Mouse (Mus musculus): Measurements from ENCODE around the gene Rab11fip4. TPM values are rescaled to one million over a fixed set of nuclear protein-coding genes. Genes with fewer than 3 reads are reported as not detected.

Rab11fip4 gene
- polyA plus RNA-seq, 2 experiments from 2014 or later = 11.0 to 11.5 TPM

DNA sequence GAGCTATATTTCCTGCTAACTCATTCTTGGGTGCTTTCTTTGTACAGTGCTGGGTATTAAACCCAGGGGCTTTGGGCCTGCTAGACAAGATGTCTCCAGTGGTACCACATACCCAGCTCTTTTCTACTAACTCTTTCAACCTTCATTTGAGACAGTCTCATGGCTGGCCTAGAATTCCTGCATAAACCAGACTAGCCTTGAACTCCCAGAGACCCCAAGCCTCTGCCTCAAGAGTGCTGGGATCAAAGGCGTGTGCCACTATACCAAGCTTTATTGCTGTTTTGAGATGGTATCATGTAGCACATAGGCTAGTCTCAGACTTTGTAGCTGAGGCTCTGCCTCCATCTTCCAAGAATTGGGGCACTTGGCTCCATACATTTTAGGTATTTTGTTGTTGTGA is 65.5 kb downstream of the Rab11fip4 start:
- no peak for ATAC-seq

DNA sequence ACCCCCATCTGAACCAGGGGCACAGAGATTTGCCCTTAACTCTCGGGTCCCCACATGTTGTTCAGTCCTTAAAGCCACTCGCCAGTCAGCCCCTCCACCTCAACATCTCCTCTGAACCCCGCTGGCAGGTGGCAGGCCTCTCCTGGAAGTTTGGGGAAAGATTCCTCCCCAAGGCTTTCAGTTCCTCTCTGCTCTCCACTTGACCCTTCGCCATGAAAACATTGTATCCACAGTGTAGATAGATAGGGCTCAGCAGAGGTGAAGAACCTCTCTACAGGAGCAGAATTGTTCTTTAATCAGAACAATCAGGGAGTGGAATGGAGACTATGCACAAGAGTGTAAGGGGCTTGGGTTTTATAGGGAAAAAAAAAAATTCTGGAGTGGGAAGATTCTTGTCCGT is 66.0 kb downstream of the Rab11fip4 start:
- ATAC-seq = no peak

GRCm38 (mm10) chr11:79658205-79658825 is 67.3 kb downstream of the Rab11fip4 start:
- peak; percentile 70 for ATAC-seq

DNA sequence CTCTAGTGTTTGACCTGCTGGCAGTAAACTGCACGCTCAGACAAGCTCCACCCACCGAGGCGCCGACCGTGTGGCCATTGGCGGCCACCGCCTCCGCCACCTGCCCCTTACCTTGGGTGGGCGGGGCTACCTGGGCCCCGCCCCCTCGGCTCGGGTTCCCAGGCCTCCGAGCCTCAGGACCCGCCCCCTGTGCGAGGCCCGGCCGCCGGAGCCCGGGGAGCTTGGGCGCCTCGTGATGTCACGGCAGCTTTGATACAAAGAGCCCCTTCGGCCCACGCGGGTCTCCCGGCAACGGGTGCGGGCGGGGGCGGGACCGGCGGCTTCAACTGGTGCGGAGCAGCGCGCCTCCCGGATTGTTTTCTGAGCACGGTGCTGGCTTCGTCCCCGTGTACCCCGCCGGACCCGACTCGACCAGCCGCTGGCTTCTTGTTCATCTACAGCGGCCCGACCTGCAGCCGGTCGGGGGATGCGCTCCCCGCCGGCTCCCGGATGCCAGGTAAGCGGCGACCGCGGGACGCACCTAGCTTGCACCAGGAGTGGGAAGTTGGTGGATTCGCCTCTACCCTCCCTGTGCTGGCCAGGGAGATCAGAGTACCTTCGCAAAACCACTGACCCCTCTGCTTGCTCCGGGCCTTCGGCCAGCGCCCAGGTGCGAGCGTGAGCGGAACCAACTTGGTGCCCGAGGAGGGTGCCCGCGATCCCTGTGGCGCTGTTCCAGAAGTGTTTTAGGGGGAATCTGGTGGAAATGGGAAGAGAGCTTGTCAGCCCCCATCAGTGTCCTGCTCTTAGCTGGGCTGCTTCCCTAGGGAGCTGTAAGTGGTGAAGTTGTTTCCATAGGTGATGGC is 69.6 kb downstream of the Rab11fip4 start:
- ATAC-seq = peak; percentile 61

DNA sequence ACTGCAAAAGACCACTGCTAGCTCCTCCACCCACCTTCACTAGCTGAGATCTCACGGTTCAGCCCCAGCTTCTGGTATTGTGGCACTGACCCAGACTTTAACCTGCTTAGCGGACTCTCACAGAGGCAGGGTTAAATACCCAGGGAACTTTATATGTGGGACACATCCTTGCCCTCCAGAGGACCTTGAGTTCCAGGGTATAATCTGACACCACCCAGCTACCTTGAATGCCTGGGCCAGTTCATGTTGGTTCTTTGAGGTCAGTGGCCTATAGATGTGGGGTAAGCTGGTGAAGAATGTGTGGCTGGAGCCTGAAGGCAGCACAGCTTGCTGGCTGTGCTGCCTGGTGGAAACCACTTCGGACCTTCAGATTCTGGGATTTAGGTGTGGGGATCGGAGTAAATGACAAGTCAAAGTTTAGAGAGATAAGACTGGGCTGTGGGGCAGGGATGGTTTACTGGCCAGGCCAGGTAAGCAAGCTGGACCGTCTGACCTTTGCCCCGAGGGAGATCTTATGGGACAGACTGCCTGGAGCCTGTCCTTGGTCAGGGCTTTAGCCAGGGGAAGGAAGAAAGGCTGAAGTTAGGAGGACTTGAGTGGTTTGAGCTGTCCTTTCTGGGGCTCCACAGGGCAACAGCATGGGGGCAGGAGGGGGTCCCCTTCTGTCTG is 71.0 kb downstream of the Rab11fip4 start:
- no peak for ATAC-seq

DNA sequence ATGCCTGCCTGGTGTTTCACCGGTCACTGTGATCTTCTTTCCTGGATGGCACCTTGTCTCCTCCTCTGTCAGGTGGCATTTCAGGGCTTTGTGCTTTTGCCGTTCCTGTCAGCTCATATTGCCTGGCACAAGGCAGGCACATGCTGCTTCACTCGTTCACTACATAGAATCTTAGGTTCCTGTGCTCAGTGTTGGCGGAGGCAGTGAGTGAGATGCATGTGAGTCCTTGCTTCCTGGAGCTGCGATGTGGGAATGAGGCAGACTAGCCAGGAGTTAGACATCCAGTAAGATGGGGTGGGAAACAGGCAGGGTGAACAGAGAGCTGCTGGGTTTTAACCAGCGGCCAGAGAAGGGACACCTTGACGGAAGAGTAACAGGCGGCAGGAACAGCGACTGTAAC is 72.1 kb downstream of the Rab11fip4 start:
- no peak for ATAC-seq

DNA sequence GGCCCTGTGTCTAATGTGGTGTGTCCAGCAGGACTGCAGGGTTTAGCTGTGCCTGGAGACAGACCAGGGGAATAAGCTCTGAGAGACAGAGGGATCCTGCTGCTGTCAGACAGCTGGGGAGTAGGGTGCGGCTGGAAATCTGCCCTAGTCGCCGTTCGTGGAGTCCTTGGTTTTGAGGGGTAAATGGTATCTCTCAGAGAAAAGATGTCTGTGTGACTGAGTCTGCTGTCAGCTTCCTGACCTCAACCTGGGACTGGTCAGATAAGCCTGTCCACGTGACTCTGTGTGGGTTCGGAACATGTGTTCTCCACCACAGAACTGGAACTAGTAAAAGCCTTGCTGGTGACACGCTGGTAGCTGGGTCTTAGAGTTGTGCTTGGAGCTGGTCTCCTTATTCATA is 72.6 kb downstream of the Rab11fip4 start:
- no peak for ATAC-seq

DNA sequence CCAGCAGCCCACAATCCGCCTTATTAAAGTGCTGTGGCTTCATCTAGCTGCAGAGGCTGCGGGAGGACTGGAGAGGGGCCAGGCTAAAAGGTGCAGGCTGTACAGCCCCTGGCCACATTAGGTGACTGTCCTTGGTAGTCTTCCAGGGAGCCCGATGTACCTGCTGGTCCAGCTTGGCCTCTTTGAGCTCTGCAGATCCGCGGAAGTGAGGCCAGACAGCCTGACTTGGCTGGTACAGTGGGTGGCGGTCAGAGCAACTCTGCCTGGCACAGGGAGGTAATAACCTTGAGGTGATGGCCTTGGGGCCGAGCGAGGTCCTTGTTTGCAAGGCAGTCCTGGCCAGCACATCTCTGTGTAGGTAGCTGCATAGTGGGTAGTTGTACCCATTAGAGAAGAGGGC is 75.5 kb downstream of the Rab11fip4 start:
- ATAC-seq = no peak

GRCm38 (mm10) chr11:79669210-79669609 is 78.2 kb downstream of the Rab11fip4 start:
- no peak for ATAC-seq

DNA sequence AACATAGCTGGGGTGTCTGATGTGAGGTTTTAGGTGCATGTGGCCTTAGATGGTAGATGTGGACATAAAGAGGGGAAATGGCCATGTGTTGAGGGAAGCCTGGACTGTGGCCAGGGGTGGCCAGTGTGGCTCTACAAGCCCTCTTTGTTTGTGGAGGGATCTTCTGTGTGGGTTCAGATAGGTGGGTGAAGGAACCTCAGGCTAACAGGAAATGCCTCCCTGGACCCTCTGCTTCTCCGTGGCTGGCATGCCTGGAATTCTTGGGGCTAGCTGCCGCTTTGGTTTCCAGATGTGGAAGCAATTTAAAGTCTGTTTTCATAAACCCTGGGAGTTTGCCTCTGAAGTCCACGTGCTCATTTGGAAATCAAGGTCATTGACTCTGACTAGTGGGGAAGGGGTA is 78.9 kb downstream of the Rab11fip4 start:
- no peak for ATAC-seq

GRCm38 (mm10) chr11:79670411-79670945 is 79.5 kb downstream of the Rab11fip4 start:
- peak; percentile 32 for ATAC-seq

GRCm38 (mm10) chr11:79671668-79672281 is 80.8 kb downstream of the Rab11fip4 start:
- no peak for ATAC-seq

GRCm38 (mm10) chr11:79673072-79673471 is 82.1 kb downstream of the Rab11fip4 start:
- no peak for ATAC-seq

- no peak for ATAC-seq
Observed at GRCm38 (mm10) chr11:79673717-79674116, 82.7 kb downstream of the Rab11fip4 start.

DNA sequence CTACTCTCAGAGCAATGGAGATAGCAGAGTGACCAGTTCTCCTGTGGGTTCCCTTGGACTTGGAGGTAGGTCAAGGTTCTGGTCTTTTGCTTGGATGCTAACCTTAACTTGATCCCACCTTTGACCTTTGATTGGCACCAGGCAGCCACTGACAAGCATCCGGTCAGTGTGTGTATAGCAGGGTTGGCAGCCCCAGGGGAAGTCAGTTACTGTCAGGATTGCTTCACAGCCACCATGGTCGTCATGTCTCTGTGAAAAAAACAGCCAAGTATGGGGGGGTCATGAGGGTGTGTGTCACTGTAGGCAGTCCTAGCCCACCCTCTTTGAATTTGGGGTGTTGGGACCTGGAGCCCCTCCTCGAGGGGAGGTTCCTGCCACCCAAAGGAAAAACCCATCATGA is 83.2 kb downstream of the Rab11fip4 start:
- no peak for ATAC-seq

GRCm38 (mm10) chr11:79674632-79675031 is 83.6 kb downstream of the Rab11fip4 start:
- ATAC-seq = no peak

DNA sequence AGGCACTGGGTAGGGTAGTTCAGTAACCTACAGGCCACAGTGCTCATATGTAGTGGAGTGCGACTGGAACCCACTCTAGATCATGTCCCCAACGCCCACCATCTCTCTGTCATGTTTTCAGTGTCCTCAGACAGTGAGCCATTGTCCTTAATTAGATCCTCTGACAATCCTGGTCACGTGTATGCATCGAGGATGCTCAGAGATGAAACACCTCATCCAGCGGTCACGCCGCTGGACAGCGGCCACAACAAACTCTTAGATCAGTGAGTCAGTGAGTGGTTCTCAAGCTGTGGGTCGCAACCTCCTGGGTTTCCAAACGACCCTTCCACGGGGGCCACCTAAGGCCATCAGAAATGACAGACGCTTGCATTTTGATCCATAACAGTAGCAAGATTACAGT is 84.3 kb downstream of the Rab11fip4 start:
- no peak for ATAC-seq

- peak; percentile 24 for ATAC-seq
Observed at GRCm38 (mm10) chr11:79675994-79676393, 85.0 kb downstream of the Rab11fip4 start.

GRCm38 (mm10) chr11:79676483-79676967 is 85.5 kb downstream of the Rab11fip4 start:
- ATAC-seq = peak; percentile 72

DNA sequence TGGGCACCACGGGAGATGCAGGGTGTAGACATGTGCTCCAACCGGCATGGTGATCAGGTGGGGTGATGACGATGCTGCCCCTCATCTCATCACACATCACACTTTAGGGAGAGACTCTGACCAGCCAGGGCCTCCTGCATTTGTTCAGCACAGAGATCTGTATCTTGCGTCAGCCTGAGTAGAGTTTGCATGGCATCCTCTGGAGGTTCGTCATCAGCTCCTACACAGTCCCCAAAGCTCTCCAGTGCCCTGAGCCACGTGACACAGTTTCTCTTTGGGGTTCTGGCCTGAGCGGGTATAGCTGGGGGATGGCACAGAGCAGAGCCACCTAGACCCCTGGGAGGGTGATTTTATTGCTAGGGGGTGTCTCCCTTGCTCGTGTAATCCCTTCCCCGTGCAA is 86.4 kb downstream of the Rab11fip4 start:
- ATAC-seq = peak; percentile 29

DNA sequence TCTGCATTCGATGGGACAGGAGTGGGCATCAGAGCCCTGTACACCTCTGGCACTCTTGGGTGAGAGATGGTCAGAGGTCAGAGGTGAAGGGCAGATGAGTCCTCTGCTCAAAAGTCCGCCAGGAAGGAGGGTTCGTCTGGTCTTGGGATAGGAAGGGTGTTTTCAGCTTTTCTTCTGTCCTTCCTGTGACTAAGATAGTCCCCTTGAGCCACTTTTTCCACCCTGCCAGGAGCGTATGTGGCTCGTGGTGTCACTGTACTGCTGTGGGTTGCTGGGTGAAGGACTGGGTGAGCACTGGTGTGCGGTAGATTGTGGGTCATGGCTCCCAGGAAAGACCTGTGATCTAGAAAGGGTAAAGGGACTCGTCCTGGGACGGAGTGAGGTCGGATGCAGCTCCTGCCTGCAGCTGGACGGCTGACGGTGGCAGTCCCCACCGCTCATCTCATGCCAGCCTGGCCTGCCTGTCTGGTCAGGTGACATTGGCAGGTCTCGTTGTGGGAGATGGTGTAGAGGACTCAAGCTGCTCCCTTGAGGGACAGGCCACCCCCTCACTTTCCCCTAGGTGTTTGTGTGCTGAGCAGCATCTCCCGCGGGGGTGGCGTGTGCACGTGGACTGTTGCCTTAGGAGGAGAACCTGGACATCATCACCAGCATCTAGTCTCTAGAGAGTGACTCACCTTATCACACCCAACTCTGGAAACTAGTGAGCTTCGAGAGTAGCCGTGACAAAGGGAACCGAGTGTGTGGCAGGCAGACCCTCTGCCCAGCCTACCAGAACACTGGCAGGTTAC is 87.5 kb downstream of the Rab11fip4 start:
- ATAC-seq = no peak

- ATAC-seq = no peak
Observed at GRCm38 (mm10) chr11:79679929-79680328, 88.9 kb downstream of the Rab11fip4 start.

Data from activated CD4-positive, CD25-positive, alpha-beta regulatory T cell, adult 4 months (primary cell).